Mouse (Mus musculus) midbrain, embryonic 14.5 days (tissue): Measurements from ENCODE around the gene Ybey. TPM values are rescaled to one million over a fixed set of nuclear protein-coding genes. Genes with fewer than 3 reads are reported as not detected.

Experiments
- ATAC-seq: fragments of 200-750 bp; cut with Nextera tagmentation; 2 replicates; pipeline ENCODE4 v1.8.0; 2017; ENCODE audit warnings: moderate number of reproducible peaks, moderate library complexity; ENCODE audit not compliant: low FRiP score, low TSS enrichment
- DNase-seq: peaks from one replicate; pipeline ENCODE4 v3.0.0-alpha.2; 2015
- H3K27ac ChIP-seq: fragments of 300-500 bp; sonication (generic); replicated peaks from 2 replicates; pipeline ENCODE4 v1.5.1; 2014; ENCODE audit warnings: mild to moderate bottlenecking, low read depth, low read length, moderate library complexity
- H3K27me3 ChIP-seq: fragments of 300-500 bp; sonication (generic); 2 replicates; pipeline ENCODE4 v1.6.1; 2014; ENCODE audit warnings: low read length, control low read depth, mixed read lengths; ENCODE audit not compliant: control insufficient read depth, insufficient read depth
- H3K36me3 ChIP-seq: fragments of 300-500 bp; sonication (generic); 2 replicates; pipeline ENCODE4 v1.6.1; 2014; ENCODE audit warnings: low read length, control low read depth; ENCODE audit not compliant: control insufficient read depth, insufficient read depth
- H3K4me1 ChIP-seq: fragments of 300-500 bp; sonication (generic); 2 replicates; pipeline ENCODE4 v1.6.1; 2014; ENCODE audit warnings: mild to moderate bottlenecking, antibody characterized with exemption, low read length, control low read depth; ENCODE audit not compliant: control insufficient read depth, insufficient read depth
- H3K4me2 ChIP-seq: fragments of 300-500 bp; sonication (generic); 2 replicates; pipeline ENCODE4 v1.6.1; 2014; ENCODE audit warnings: mild to moderate bottlenecking, low read length, moderate library complexity
- H3K4me3 ChIP-seq: fragments of 300-500 bp; sonication (generic); replicated peaks from 2 replicates; pipeline ENCODE4 v1.5.1; 2014; ENCODE audit warnings: low read depth, low read length
- H3K9ac ChIP-seq: fragments of 300-500 bp; sonication (generic); replicated peaks from 2 replicates; pipeline ENCODE4 v1.6.1; 2014; ENCODE audit warnings: mild to moderate bottlenecking, low read length, moderate library complexity
- H3K9me3 ChIP-seq: fragments of 300-500 bp; sonication (generic); 2 replicates; pipeline ENCODE4 v1.6.1; 2016; ENCODE audit warnings: low read length, control low read depth, mixed read lengths; ENCODE audit not compliant: control insufficient read depth
- WGBS: fragments of 180-500 bp; shearing (Covaris S2); extraction: QIAGEN DNeasy Blood & Tissue Kit; methylation state at CpG from one replicate; pipeline ENCODE4 v1.1.7; 2014; 5-methylcytosine and 5-hydroxymethylcytosine counted together
- polyA plus RNA-seq: library from polyadenylated mRNA; unstranded; fragments of >200 nt; fragmentation: Nextera tagmentation; extraction: Ambion mirVana; gene quantifications from 2 replicates; pipeline ENCODE4 v1.2.1, GENCODE M21; 2014

Ybey gene
- polyA plus RNA-seq, 1 experiment from 2014 or later = 5.3 TPM

DNA sequence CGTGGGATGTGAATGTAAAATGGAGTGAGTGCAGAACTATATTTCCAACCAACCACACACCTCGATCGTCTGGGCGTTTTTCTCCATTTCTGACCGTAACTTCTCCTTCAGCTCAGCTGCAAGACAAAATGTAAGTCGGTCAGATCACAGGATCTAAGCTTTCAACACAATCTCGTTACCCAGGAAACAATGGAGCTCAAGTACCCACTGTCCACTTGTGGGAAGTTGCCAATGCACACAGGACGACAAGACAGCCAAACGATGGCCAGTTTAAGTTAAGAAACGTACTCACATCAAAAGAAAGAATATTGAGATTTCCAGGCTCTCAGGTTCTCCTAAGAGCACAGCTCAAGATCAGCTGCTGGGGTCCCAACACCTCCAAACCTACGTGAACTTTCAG, 35.0 kb downstream of the Ybey start:
- ATAC-seq = no peak
- no peaks in the 10 kb centered on the region for H3K9me3 ChIP-seq
- H3K9ac ChIP-seq = no peak overlapping the region
- DNase-seq = no peak
- 95% methylated on average over 11 of the region's 11 CpGs for whole genome bisulfite sequencing
- no peak overlapping the region for H3K4me3 ChIP-seq
- H3K27ac ChIP-seq = no peak overlapping the region
- H3K4me2 ChIP-seq = no peak overlapping the region
- peaks cover 85% of the 10 kb centered on the region for H3K36me3 ChIP-seq
- no peaks in the 10 kb centered on the region for H3K27me3 ChIP-seq
- no peaks in the 10 kb centered on the region for H3K4me1 ChIP-seq

- Histone ChIP-seq H3K27me3 (no peaks in the 10 kb centered on the region), H3K9me3 (no peaks in the 10 kb centered on the region), H3K4me1 (no peaks in the 10 kb centered on the region), H3K4me3 (no peak overlapping the region), H3K9ac (no peak overlapping the region), H3K4me2 (no peak overlapping the region), H3K27ac (no peak overlapping the region), H3K36me3 (peaks cover 92% of the 10 kb centered on the region)
- ATAC-seq = no peak
- 97% methylated on average over 7 of the region's 7 CpGs for WGBS
- DNase-seq = no peak
Observed at GRCm38 (mm10) chr10:76425674-76426073, 43.2 kb downstream of the Ybey start.

DNA sequence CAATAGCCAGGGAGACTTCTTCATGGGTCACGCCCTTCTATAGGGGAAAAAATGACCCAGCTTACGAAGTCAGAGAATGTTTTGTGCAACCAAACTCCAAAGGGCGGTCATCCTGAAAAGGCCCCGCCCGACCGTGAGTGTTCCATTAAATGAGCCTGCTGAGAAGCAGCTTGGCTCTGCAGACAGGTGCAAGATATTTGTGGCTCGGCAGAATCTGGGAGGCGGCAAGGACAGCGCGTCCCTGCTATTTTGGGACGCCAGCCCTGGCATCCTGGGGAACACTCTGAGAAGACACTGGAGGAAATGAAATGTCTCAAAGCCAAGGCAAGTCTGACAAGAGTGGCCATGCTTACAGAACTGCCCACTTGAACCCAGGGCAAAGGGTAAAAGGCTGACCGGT, 52.1 kb downstream of the Ybey start:
- WGBS = 83% methylated on average over 12 of the region's 12 CpGs
- DNase-seq (no peak), ATAC-seq (no peak)
- Histone ChIP-seq H3K4me2 (no peak overlapping the region), H3K4me3 (no peak overlapping the region), H3K36me3 (peaks cover 92% of the 10 kb centered on the region), H3K9ac (no peak overlapping the region), H3K27me3 (no peaks in the 10 kb centered on the region), H3K27ac (no peak overlapping the region), H3K4me1 (no peaks in the 10 kb centered on the region), H3K9me3 (no peaks in the 10 kb centered on the region)

Other genes with a start within 250 kb of the Ybey start
- 357 and 385 TPM in 2 replicates for gene Prmt2, start 231.2 kb downstream of the Ybey start, polyA plus RNA-seq
- 1.1 and 1.2 TPM in 2 replicates for gene S100b, start 215.3 kb downstream of the Ybey start, polyA plus RNA-seq
- 9.3 and 12.9 TPM in 2 replicates for gene Dip2a, start 123.8 kb downstream of the Ybey start, polyA plus RNA-seq
- gene AC141477.1, start 28.7 kb downstream of the Ybey start, polyA plus RNA-seq = not detected in 2 replicates
- gene Pcnt, start 26.3 kb downstream of the Ybey start, polyA plus RNA-seq = 7.0 and 11.9 TPM in 2 replicates
- gene 2610028H24Rik, start 20.0 kb downstream of the Ybey start, polyA plus RNA-seq = not detected in 2 replicates
- 71.2 and 78.3 TPM in 2 replicates for gene Mcm3ap, start 187 bp downstream of the Ybey start, polyA plus RNA-seq
- gene Lss, start 62.5 kb upstream of the Ybey start, polyA plus RNA-seq = 36.8 and 45.9 TPM in 2 replicates
- gene Spatc1l, start 93.2 kb upstream of the Ybey start, polyA plus RNA-seq = not detected in 2 replicates
- not detected in 2 replicates for gene Ftcd, start 106.5 kb upstream of the Ybey start, polyA plus RNA-seq
- 1.6 and 11.4 TPM in 2 replicates for gene Col6a2, start 154.5 kb upstream of the Ybey start, polyA plus RNA-seq